Mouse (Mus musculus) spleen, adult 2 months (tissue): Measurements from ENCODE around the gene Glt8d2.
"Not testable (repeated sequence)": the region's sequence is repeated elsewhere in the genome, so short reads cannot be mapped to it uniquely, and the experiment has no call there.

Experiments
- CTCF ChIP-seq: fragments of 200-500 bp; IDR thresholded peaks from 2 replicates; pipeline ENCODE4 v1.5.1; 2011; ENCODE audit warnings: mild to moderate bottlenecking, inconsistent platforms; ENCODE audit not compliant: insufficient read depth, insufficient read length, insufficient replicate concordance; ENCODE audit errors: extremely low read depth
- POLR2A ChIP-seq: fragments of 200-500 bp; IDR thresholded peaks from 2 replicates; pipeline ENCODE4 v1.6.1; 2011; ENCODE audit warnings: low read depth, low read length, inconsistent platforms

DNA sequence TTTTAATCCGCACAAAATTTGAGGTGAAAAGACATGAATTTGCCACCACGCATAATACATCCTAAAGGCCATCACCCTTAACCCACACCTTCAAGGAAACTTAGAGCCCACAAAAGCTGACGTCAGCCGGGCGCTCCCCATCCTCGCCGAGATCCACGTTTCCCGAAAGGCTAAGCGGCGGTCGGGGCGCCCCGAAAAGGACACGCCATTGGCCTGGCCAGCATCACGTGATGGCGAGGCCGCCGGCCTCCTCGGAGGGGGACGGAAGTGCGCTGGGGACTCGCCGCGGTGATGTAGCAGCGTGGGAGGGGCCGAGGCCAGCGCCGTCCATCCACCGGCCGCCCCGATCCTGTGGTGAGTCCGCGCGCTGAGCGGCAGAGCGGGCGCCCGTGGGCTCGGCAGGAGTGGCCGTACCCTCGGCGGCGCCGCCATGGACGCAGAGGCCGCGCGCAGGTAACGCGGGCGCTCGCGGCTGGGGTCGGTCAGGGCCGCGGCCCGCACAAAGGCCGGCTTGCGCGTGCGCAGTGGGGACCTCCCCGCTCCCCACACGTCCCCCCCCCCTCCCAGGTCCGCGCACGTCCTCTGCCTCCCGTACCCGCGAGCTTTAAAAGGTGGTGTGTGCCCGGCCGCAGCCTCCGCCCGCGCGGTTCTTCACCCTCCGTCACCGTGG is 60.7 kb downstream of the Glt8d2 start, which contains the start of gene Tdg:
- TF ChIP-seq POLR2A, CTCF: not testable (repeated sequence)
